Mouse (Mus musculus): ENCODE measurements at regions not wholly inside any gene's neighbourhood (a gene's known extent, or its start where the extent isn't known, plus 50 kb on each side); places are given as distances from the start of the nearest gene placed in this dataset.

DNA sequence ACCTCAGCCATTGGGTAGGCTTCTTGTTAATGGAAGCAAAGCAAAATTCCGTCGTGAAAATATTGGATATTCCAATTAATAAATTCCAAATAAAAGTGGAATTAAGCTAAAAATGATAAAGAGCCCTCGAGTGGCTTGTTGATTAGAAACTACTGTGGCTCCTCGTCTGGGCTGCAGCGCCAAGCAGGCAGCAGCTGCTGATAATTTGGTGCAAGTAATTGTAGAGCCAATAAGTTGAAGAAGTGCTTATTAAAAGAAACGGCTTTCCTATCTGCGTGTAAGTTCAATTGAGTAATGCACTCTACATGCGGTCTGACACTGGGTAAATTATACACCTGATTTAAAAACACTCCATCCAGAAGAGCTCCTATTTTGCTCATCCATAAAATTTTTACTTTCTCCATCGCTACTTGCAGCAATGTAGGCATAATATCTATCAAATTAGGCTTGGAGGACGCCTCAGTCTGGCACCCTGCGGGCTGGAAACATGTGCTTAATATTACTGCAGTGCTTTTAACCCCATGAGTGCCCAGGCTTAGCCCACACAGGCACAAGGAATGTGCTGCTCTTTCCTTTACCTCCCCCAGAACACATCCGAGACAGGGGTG lies 171.7 kb upstream of the Dnajc19 start:
- WGBS = 19% methylated on average over 12 of the region's 12 CpGs
- H3K4me1 ChIP-seq = peaks cover 8% of the 10 kb centered on the region
- no peak overlapping the region for H3K27ac ChIP-seq
- H3K4me2 ChIP-seq (replicated peaks) = peak overlapping the region; percentile 43
- no peak for ATAC-seq (ENCODE audit: low FRiP score, low read depth)
- no peaks in the 10 kb centered on the region for H3K36me3 ChIP-seq
- H3K27me3 ChIP-seq = peaks cover 31% of the 10 kb centered on the region
- no peak overlapping the region for H3K9ac ChIP-seq
- H3K4me3 ChIP-seq = peak overlapping the region; percentile 10; the same call in 1 of the 2 replicates
- no peaks in the 10 kb centered on the region for H3K9me3 ChIP-seq

- H3K9me3 ChIP-seq = no peaks in the 10 kb centered on the region
- WGBS = 89% methylated on average over 3 of the region's 3 CpGs
- no peak overlapping the region for H3K4me2 ChIP-seq (replicated peaks)
- H3K27me3 ChIP-seq = peaks cover 11% of the 10 kb centered on the region
- no peaks in the 10 kb centered on the region for H3K4me1 ChIP-seq
- no peak overlapping the region for H3K27ac ChIP-seq
- H3K4me3 ChIP-seq = no peak overlapping the region
- no peaks in the 10 kb centered on the region for H3K36me3 ChIP-seq
- ATAC-seq (ENCODE audit: low FRiP score, low read depth) = no peak
- no peak overlapping the region for H3K9ac ChIP-seq
Measured at GRCm38 (mm10) chr3:34242126-34242525, 161.0 kb upstream of the Dnajc19 start.

GRCm38 (mm10) chr3:34239978-34240377 lies 158.9 kb upstream of the Dnajc19 start:
- H3K27ac ChIP-seq = no peak overlapping the region
- no peaks in the 10 kb centered on the region for H3K36me3 ChIP-seq
- no peak overlapping the region for H3K4me3 ChIP-seq
- no peak overlapping the region for H3K9ac ChIP-seq
- no peaks in the 10 kb centered on the region for H3K4me1 ChIP-seq
- 42% methylated on average over 2 of the region's 2 CpGs for WGBS
- ATAC-seq (ENCODE audit: low FRiP score, low read depth) = no peak
- peaks cover 20% of the 10 kb centered on the region for H3K27me3 ChIP-seq
- no peaks in the 10 kb centered on the region for H3K9me3 ChIP-seq
- H3K4me2 ChIP-seq (replicated peaks) = no peak overlapping the region

GRCm38 (mm10) chr3:34234391-34234790 lies 153.3 kb upstream of the Dnajc19 start:
- H3K4me3 ChIP-seq = no peak overlapping the region
- H3K27ac ChIP-seq = no peak overlapping the region
- H3K27me3 ChIP-seq = peaks cover 56% of the 10 kb centered on the region
- no peak overlapping the region for H3K4me2 ChIP-seq (replicated peaks)
- H3K9ac ChIP-seq = no peak overlapping the region
- no peak for ATAC-seq (ENCODE audit: low FRiP score, low read depth)
- no peaks in the 10 kb centered on the region for H3K9me3 ChIP-seq
- WGBS = 55% methylated on average over 8 of the region's 8 CpGs
- no peaks in the 10 kb centered on the region for H3K36me3 ChIP-seq
- H3K4me1 ChIP-seq = no peaks in the 10 kb centered on the region

GRCm38 (mm10) chr3:34232329-34233250 lies 151.5 kb upstream of the Dnajc19 start:
- 91% methylated on average over 7 of the region's 7 CpGs for WGBS
- no peak overlapping the region for H3K4me3 ChIP-seq
- no peak overlapping the region for H3K4me2 ChIP-seq (replicated peaks)
- no peaks in the 10 kb centered on the region for H3K9me3 ChIP-seq
- H3K27ac ChIP-seq = no peak overlapping the region
- no peak for ATAC-seq (ENCODE audit: low FRiP score, low read depth)
- no peaks in the 10 kb centered on the region for H3K4me1 ChIP-seq
- H3K36me3 ChIP-seq = no peaks in the 10 kb centered on the region
- peaks cover 60% of the 10 kb centered on the region for H3K27me3 ChIP-seq
- no peak overlapping the region for H3K9ac ChIP-seq

DNA sequence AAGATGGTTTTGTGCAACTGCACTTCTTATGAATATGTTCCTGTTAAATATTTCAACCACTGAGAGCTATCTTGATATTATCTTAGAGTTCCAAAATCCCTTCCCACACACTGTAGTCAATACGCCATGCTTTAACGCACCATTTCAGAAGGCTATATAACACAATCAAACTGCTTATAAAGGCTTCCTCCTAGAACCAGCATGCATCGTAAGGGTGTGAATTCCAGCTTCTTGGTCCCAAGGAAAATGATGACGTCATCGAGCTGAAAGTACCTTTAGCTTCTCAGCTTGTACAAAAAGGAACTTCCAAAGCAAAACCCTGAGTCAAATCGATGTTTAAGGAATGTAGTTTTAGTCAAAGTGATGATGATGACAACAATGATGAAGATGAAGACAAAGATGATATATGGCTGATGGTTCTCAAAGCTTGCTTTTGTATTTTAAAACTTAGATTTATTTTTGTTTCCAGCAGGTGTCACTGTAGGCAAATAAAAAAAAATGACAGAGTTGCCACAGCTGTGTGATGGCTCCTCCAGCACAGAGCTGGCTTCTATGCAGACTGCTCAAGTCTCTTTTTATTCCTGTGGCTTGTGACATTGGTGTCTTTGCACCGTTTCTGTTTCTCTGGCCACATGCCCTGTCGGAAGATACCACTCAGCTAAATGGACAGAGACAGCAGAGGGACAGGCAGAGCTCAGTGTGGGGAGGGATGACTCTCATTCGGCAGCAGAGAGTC lies 150.6 kb upstream of the Dnajc19 start:
- H3K27ac ChIP-seq = no peak overlapping the region
- H3K4me2 ChIP-seq (replicated peaks) = no peak overlapping the region
- H3K4me3 ChIP-seq = no peak overlapping the region
- H3K4me1 ChIP-seq = no peaks in the 10 kb centered on the region
- H3K9me3 ChIP-seq = no peaks in the 10 kb centered on the region
- 63% methylated on average over 9 of the region's 9 CpGs for WGBS
- H3K9ac ChIP-seq = no peak overlapping the region
- H3K27me3 ChIP-seq = peaks cover 58% of the 10 kb centered on the region
- no peak for ATAC-seq (ENCODE audit: low FRiP score, low read depth)
- no peaks in the 10 kb centered on the region for H3K36me3 ChIP-seq

GRCm38 (mm10) chr3:34222291-34222690 lies 141.2 kb upstream of the Dnajc19 start:
- no peak for ATAC-seq (ENCODE audit: low FRiP score, low read depth)
- 86% methylated on average over 10 of the region's 10 CpGs for WGBS
- Histone ChIP-seq H3K9me3 (no peaks in the 10 kb centered on the region), H3K36me3 (no peaks in the 10 kb centered on the region), H3K27ac (no peak overlapping the region), H3K27me3 (no peaks in the 10 kb centered on the region), H3K9ac (no peak overlapping the region), H3K4me1 (no peaks in the 10 kb centered on the region), H3K4me2 (replicated peaks) (no peak overlapping the region), H3K4me3 (no peak overlapping the region)

GRCm38 (mm10) chr3:34219741-34220310 lies 138.7 kb upstream of the Dnajc19 start:
- H3K36me3 ChIP-seq = no peaks in the 10 kb centered on the region
- H3K9ac ChIP-seq = no peak overlapping the region
- no peaks in the 10 kb centered on the region for H3K27me3 ChIP-seq
- ATAC-seq (ENCODE audit: low FRiP score, low read depth) = no peak
- H3K4me2 ChIP-seq (replicated peaks) = no peak overlapping the region
- 86% methylated on average over 10 of the region's 10 CpGs for whole genome bisulfite sequencing
- no peaks in the 10 kb centered on the region for H3K4me1 ChIP-seq
- H3K27ac ChIP-seq = no peak overlapping the region
- H3K9me3 ChIP-seq = no peaks in the 10 kb centered on the region
- no peak overlapping the region for H3K4me3 ChIP-seq

DNA sequence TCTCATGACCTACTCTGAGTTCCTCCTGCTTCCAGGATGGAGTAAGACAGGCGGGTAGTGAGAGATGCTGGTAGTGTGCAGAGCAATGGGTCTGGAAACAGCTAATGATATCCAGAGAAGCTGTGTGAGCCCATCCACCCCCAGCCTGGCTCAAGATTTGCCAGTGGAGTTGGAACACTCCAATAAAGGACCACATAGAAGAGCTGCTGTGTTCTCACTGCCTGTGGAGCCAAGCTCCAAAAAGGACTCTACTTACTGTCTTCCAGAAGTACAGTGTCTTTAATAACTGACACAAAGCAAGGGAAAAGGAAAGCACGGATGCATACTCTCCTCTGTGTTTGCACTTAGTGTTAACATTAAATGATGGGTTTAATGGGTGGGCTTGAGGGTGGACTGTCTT lies 138.0 kb upstream of the Dnajc19 start:
- no peak for ATAC-seq (ENCODE audit: low FRiP score, low read depth)
- Histone ChIP-seq H3K4me2 (replicated peaks) (no peak overlapping the region), H3K4me3 (no peak overlapping the region), H3K9ac (no peak overlapping the region), H3K27me3 (no peaks in the 10 kb centered on the region), H3K9me3 (no peaks in the 10 kb centered on the region), H3K27ac (no peak overlapping the region), H3K36me3 (no peaks in the 10 kb centered on the region), H3K4me1 (no peaks in the 10 kb centered on the region)
- WGBS = 82% methylated on average over 2 of the region's 2 CpGs

DNA sequence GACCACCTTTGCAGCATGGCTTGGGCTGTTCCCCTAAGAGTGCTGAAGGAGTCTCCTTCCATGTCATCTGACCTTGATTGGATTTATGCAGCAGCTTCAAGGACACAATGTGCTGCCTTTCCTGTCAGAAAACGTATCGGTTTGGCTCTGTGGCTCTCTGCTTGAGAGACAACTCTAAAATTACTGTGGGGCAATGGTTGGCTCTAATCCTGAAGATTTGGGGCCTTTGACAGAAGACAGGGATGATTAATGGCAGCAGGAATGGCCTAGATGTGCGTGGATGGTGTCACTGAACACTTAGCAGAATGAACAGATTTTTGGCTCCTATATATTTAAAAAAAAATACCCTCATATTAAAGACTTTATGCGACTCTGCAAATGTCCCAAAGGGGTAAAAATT lies 136.8 kb upstream of the Dnajc19 start:
- Histone ChIP-seq H3K9me3 (no peaks in the 10 kb centered on the region), H3K27ac (no peak overlapping the region), H3K4me3 (no peak overlapping the region), H3K4me1 (no peaks in the 10 kb centered on the region), H3K36me3 (no peaks in the 10 kb centered on the region), H3K27me3 (no peaks in the 10 kb centered on the region), H3K9ac (no peak overlapping the region), H3K4me2 (replicated peaks) (no peak overlapping the region)
- no peak for ATAC-seq (ENCODE audit: low FRiP score, low read depth)
- WGBS = 72% methylated on average over 4 of the region's 4 CpGs

GRCm38 (mm10) chr3:34214233-34214632 lies 133.1 kb upstream of the Dnajc19 start:
- Histone ChIP-seq H3K27me3 (no peaks in the 10 kb centered on the region), H3K9ac (no peak overlapping the region), H3K4me3 (no peak overlapping the region), H3K9me3 (peaks cover 9% of the 10 kb centered on the region; the same call in 1 of the 2 replicates), H3K36me3 (no peaks in the 10 kb centered on the region), H3K4me1 (no peaks in the 10 kb centered on the region), H3K4me2 (replicated peaks) (no peak overlapping the region), H3K27ac (no peak overlapping the region)
- ATAC-seq (ENCODE audit: low FRiP score, low read depth) = no peak
- WGBS = 83% methylated on average over 6 of the region's 6 CpGs

- peaks cover 5% of the 10 kb centered on the region; the same call in 1 of the 2 replicates for H3K9me3 ChIP-seq
- H3K4me2 ChIP-seq (replicated peaks) = no peak overlapping the region
- no peaks in the 10 kb centered on the region for H3K27me3 ChIP-seq
- WGBS = 85% methylated on average over 3 of the region's 3 CpGs
- no peak overlapping the region for H3K9ac ChIP-seq
- no peak overlapping the region for H3K27ac ChIP-seq
- H3K4me1 ChIP-seq = no peaks in the 10 kb centered on the region
- no peak for ATAC-seq (ENCODE audit: low FRiP score, low read depth)
- no peak overlapping the region for H3K4me3 ChIP-seq
- no peaks in the 10 kb centered on the region for H3K36me3 ChIP-seq
Measured at GRCm38 (mm10) chr3:34206454-34206853, 125.3 kb upstream of the Dnajc19 start.

All from limb, embryonic 13.5 days (tissue).